Mouse (Mus musculus): ENCODE measurements around the gene Mansc4.

Gene Mansc4

GRCm38 (mm10) chr6:147028396-147028795 is 58.4 kb downstream of the Mansc4 start:
- no peak for DNase-seq (ENCODE audit: low spot score in 2 of 2)

Measured in frontal cortex, postnatal 10 days (tissue).